Mouse (Mus musculus) liver, embryonic 14.5 days (tissue): ENCODE measurements around the gene Usp34.

Experiments
- CTCF ChIP-seq: IDR thresholded peaks from 2 replicates; pipeline ENCODE4 v1.5.1; 2016; ENCODE audit warnings: antibody characterized with exemption, low read depth, control low read depth
- EP300 ChIP-seq: IDR thresholded peaks from 2 replicates; pipeline ENCODE4 v1.6.1; 2016; ENCODE audit warnings: antibody characterized with exemption, low read depth

GRCm38 (mm10) chr11:23297379-23297778, 9.3 kb upstream of the Usp34 start:
- no peak for TF ChIP-seq CTCF
- no peak for TF ChIP-seq EP300
